Mouse (Mus musculus): Measurements from ENCODE around the gene Cfap100. TPM values are rescaled to one million over a fixed set of nuclear protein-coding genes. Genes with fewer than 3 reads are reported as not detected.

Gene Cfap100
- not detected for total RNA-seq (2023)

DNA sequence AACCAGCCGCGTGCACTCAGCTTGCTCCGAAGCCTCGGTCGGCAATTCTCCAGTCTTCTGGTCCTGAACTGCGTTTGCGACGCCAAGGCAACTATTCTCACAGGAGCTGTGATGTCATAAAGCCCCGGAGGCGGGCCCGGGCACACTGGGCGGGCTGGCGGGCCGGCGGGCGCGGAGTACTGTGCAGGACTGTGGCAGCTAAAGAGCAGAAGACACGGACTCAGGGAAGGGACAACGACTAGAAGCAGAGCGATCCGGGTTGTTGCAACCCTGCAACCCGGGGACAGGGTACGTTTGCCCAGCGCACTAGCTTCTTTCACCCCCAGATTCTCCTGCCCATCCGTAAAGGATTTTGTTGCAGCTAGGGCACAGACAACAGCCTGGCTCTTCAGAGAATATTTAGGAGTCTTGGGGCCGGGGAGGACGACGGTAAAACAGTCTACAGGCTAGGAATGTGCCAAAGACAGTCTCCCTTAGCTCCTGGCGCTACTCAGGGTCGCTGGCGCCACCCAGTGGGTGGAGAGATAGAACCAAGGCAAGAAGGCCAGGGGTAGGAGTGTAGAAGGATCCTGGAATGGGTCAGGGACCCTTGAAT lies at the start of gene Cfap100:
Gene Cfap100, minus strand, starts transcription at position 418 of the 595 bp plus-strand sequence.

DNA sequence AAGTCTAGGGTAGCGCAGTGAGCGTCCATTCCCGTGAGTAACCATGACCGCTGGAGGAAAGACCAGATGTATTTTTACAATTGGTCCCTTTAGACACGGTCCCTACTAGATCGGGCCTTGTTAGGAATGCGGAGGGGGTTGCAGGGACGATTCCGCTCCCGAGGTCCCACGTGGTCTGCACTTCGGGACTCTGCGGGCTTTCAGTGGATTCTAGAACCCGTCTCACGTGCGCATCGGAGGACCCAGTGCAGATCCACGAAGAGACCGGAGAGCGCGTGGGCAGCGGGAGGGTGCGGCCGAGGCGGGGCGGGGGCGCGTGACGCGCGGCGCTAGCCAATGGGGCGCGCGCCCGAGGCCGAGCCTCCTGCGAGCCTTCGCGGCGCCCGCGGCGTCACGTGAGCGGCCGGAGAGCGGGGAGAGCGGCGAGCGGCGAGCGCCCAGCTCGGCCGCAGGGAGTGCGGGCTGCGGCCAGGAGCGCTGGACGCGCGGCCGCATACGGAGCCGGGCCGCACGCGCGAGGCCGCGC lies 33.6 kb upstream of the Cfap100 start, which contains the start of gene Klf15:
Gene Klf15, plus strand, starts transcription at position 396 of the 526 bp plus-strand sequence.

DNA sequence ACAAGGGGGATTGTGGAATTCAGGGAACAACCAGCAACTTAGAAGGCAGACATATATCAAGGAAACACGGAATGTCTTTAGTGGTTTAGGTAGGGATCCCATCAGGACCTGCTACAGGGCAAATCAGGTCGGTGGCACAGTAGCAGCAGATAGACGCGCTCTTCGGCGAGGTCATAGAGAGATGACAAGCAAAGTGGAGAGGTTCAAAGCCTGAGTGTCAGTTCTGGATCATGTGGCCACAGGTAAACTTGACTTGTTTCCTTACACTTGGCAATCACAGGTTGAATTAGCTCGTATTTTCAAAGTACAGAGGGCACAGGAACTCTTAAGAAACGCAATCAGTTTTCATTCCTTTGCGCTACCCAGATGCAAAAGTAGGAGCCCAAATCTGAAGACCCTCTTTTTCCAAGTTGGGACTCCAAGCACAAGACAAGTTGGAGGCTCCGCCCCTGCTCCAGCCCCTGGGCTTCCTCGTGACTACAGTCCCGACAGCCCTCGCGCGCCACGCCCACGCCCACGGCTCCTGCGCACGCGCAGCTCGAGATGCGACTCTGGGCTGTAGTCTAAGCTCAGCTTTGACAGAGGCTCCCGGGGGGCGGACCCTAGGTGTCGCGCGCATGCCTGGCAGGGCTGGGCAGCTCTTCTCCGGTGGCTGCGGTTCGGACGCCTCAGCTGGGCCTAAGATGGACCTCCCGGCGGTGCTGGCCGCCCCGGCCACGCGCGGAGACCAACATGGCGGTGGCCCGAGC lies 59.4 kb downstream of the Cfap100 start, which contains the start of gene Zxdc:
Gene Zxdc, plus strand, starts transcription at position 517 of the 749 bp plus-strand sequence.

Other genes starting within 250 kb of the Cfap100 start
- not detected for gene V1ra8, start 226.0 kb downstream of the Cfap100 start, total RNA-seq (2023)
- not detected for gene Vmn1r53, start 204.4 kb downstream of the Cfap100 start, total RNA-seq (2023)
- not detected for gene Vmn1r54, start 182.5 kb downstream of the Cfap100 start, total RNA-seq (2023)
- not detected for gene BC048671, start 127.6 kb downstream of the Cfap100 start, total RNA-seq (2023)
- gene Chst13, start 103.6 kb downstream of the Cfap100 start, total RNA-seq (2023), result 0.35 TPM
- not detected for gene Uroc1, start 95.5 kb downstream of the Cfap100 start, total RNA-seq (2023)
- 34.6 TPM for gene Zxdc, start 59.3 kb downstream of the Cfap100 start, total RNA-seq (2023)
- gene Klf15, start 33.8 kb upstream of the Cfap100 start, total RNA-seq (2023), result not detected
- 0.53 TPM for gene Aldh1l1, start 57.6 kb upstream of the Cfap100 start, total RNA-seq (2023)
- 22.5 TPM for gene Slc41a3, start 175.9 kb upstream of the Cfap100 start, total RNA-seq (2023)